Comparison of ENCODE assay signal across 7 mouse cellular contexts in genomic region chr3:8718206-8718605, GRCm38 (mm10).
A peak's percentile ranks its signal among the peaks of the same experiment; 100 is the strongest.
DNase-seq lines count a peak whose midpoint lies in the region; ATAC-seq and TF ChIP-seq lines count a peak whose summit lies in the region.

No protein-coding gene starts in this region.

- H3K27me3 ChIP-seq in forebrain, postnatal 0 days (ENCODE audit: insufficient read depth, low read length), result no peaks in the 10 kb centered on the region
- H3K27me3 ChIP-seq in midbrain, embryonic 15.5 days (replicated peaks), result no peaks in the 10 kb centered on the region
- no peaks in the 10 kb centered on the region for H3K27me3 ChIP-seq in cerebellum, adult 2 months (ENCODE audit: control insufficient read depth, insufficient read depth, low read length)

- no peak overlapping the region for H3K9ac ChIP-seq in forebrain, postnatal 0 days
- H3K9ac ChIP-seq in midbrain, embryonic 15.5 days, result no peak overlapping the region

- H3K9me3 ChIP-seq in forebrain, postnatal 0 days (ENCODE audit: low read length), result no peaks in the 10 kb centered on the region
- H3K9me3 ChIP-seq in midbrain, embryonic 15.5 days, result no peaks in the 10 kb centered on the region

- no peak for TF ChIP-seq CTCF in forebrain, postnatal 0 days (IDR thresholded peaks at IDR 0.05; ENCODE audit: low read depth)
- TF ChIP-seq CTCF in cerebellum, adult 2 months (IDR thresholded peaks at IDR 0.05; ENCODE audit: borderline replicate concordance, insufficient read depth, low read depth, low read length), result no peak

- no peak overlapping the region for H3K4me3 ChIP-seq in forebrain, postnatal 0 days (ENCODE audit: low read depth, low read length)
- no peak overlapping the region for H3K4me3 ChIP-seq in midbrain, embryonic 15.5 days
- H3K4me3 ChIP-seq in cerebellum, adult 2 months (replicated peaks; ENCODE audit: insufficient read depth, low read depth, low read length), result no peak overlapping the region

- intact Hi-C loops in left cerebral cortex, postnatal 14 days (cut with DNase I), result no loop called here

- ATAC-seq in forebrain, postnatal 0 days, result 0 out of 2 replicates have a peak, but pooled peaks have one; percentile 19
- peak; percentile 30 for ATAC-seq in midbrain, embryonic 15.5 days (replicated peaks)

- TF ChIP-seq POLR2A in cerebellum, adult 2 months (IDR thresholded peaks at IDR 0.05; ENCODE audit: borderline replicate concordance, insufficient read depth, low read length), result no peak

- no peaks in the 10 kb centered on the region for H3K4me1 ChIP-seq in forebrain, postnatal 0 days (ENCODE audit: insufficient read depth)
- H3K4me1 ChIP-seq in midbrain, embryonic 15.5 days, result peaks cover 22% of the 10 kb centered on the region
- H3K4me1 ChIP-seq in cerebellum, adult 2 months (ENCODE audit: control insufficient read depth, insufficient read depth, low read length), result no peaks in the 10 kb centered on the region; the same call in 1 of the 2 replicates

- DNase-seq in spleen, postnatal 36 days (ENCODE audit: low spot score in 2 of 2), result peak; percentile 6 to 8
- no peak for DNase-seq in spleen, adult 18-20 months
- DNase-seq in forebrain, postnatal 0 days, result no peak
- DNase-seq in cerebellum, adult 2 months, result no peak
- DNase-seq in layer of hippocampus, postnatal 25 days (ENCODE audit: extremely low spot score in 1 of 2, low spot score in 1 of 2), result no peak
- no peak for DNase-seq in left cerebral cortex, postnatal 14 days (ENCODE audit: low spot score in 2 of 2)

- H3K27ac ChIP-seq in forebrain, postnatal 0 days (ENCODE audit: low read depth, low read length), result no peak overlapping the region
- H3K27ac ChIP-seq in midbrain, embryonic 15.5 days, result no peak overlapping the region
- no peak overlapping the region for H3K27ac ChIP-seq in cerebellum, adult 2 months (ENCODE audit: insufficient read depth, low read length)

- H3K4me2 ChIP-seq in forebrain, postnatal 0 days (ENCODE audit: low read depth), result 0 out of 2 replicates have a peak overlapping the region, but pooled peaks have one; percentile 56
- H3K4me2 ChIP-seq in midbrain, embryonic 15.5 days, result peak overlapping the region; percentile 74; the same call in 1 of the 2 replicates

- no peaks in the 10 kb centered on the region for H3K36me3 ChIP-seq in forebrain, postnatal 0 days (ENCODE audit: insufficient read depth)
- no peaks in the 10 kb centered on the region for H3K36me3 ChIP-seq in midbrain, embryonic 15.5 days (replicated peaks)

- 9% methylated on average over 9 of the region's 9 CpGs for WGBS in forebrain, postnatal 0 days
- WGBS in midbrain, embryonic 15.5 days, result 11% methylated on average over 9 of the region's 9 CpGs
- 48% methylated on average over 9 of the region's 9 CpGs for WGBS in cerebellum, adult 2 months

Comparison
In these comparisons a context has a peak if more than half of its experiments do, and no peak if none do; other contexts are left out.
1. DNase-seq: peak in spleen, postnatal 36 days (2 of 2); none in spleen, adult 18-20 months (0 of 2), forebrain, postnatal 0 days (single experiment), cerebellum, adult 2 months (0 of 2), layer of hippocampus, postnatal 25 days (0 of 2) and left cerebral cortex, postnatal 14 days (0 of 2).